Mouse (Mus musculus) heart, embryonic 13.5 days (tissue): ENCODE results near the gene Zfp286. TPM values are rescaled to one million over a fixed set of nuclear protein-coding genes. Genes with fewer than 3 reads are reported as not detected.

Experiments
- ATAC-seq: fragments of 200-750 bp; cut with Nextera tagmentation; 2 replicates; pipeline ENCODE4 v1.8.0; 2017; ENCODE audit warnings: moderate TSS enrichment; ENCODE audit not compliant: insufficient number of reproducible peaks, low FRiP score, low TSS enrichment; ENCODE audit errors: extremely low read depth
- H3K27ac ChIP-seq: fragments of 300-500 bp; sonication (generic); replicated peaks from 2 replicates; pipeline ENCODE4 v1.5.1; 2015; ENCODE audit warnings: moderate library complexity, mild to moderate bottlenecking, inconsistent platforms
- H3K27me3 ChIP-seq: fragments of 300-500 bp; sonication (generic); replicated peaks from 2 replicates; pipeline ENCODE4 v1.6.1; 2015; ENCODE audit warnings: mild to moderate bottlenecking, inconsistent platforms
- H3K36me3 ChIP-seq: fragments of 300-500 bp; sonication (generic); 2 replicates; pipeline ENCODE4 v1.6.1; 2015; ENCODE audit warnings: mild to moderate bottlenecking, inconsistent platforms
- H3K4me1 ChIP-seq: fragments of 300-500 bp; sonication (generic); 2 replicates; pipeline ENCODE4 v1.6.1; 2015; ENCODE audit warnings: inconsistent platforms
- H3K4me2 ChIP-seq: fragments of 300-500 bp; sonication (generic); 2 replicates; pipeline ENCODE4 v1.6.1; 2015; ENCODE audit warnings: inconsistent platforms, mild to moderate bottlenecking, moderate library complexity
- H3K4me3 ChIP-seq: fragments of 300-500 bp; sonication (generic); 2 replicates; pipeline ENCODE4 v1.5.1; 2015; ENCODE audit warnings: moderate library complexity, mild to moderate bottlenecking, inconsistent platforms
- H3K9ac ChIP-seq: fragments of 300-500 bp; sonication (generic); 2 replicates; pipeline ENCODE4 v1.6.1; 2015; ENCODE audit warnings: inconsistent platforms, mild to moderate bottlenecking, moderate library complexity
- H3K9me3 ChIP-seq: fragments of 300-500 bp; sonication (generic); 2 replicates; pipeline ENCODE4 v1.6.1; 2016; ENCODE audit warnings: inconsistent platforms
- WGBS: fragments of 180-500 bp; shearing (Covaris S2); methylation state at CpG from one replicate; pipeline ENCODE4 v1.1.7; 2015; ENCODE audit warnings: mixed read lengths; 5-methylcytosine and 5-hydroxymethylcytosine counted together
- polyA plus RNA-seq: library from polyadenylated mRNA; unstranded; fragments of >200 nt; fragmentation: Nextera tagmentation; extraction: Ambion mirVana; gene quantifications from 2 replicates; pipeline ENCODE4 v1.2.1, GENCODE M21; 2015

The Zfp286 gene
- polyA plus RNA-seq, 1 experiment from 2014 or later, result 9.9 TPM

GRCm38 (mm10) chr11:62746001-62746533 lies 43.2 kb downstream of the Zfp286 start:
- Histone ChIP-seq H3K4me3 (peak overlapping the region; percentile 50), H3K4me1 (0 out of 2 replicates have a peak, but pooled peaks cover 3% of the 10 kb centered on the region), H3K36me3 (no peaks in the 10 kb centered on the region), H3K4me2 (peak overlapping the region; percentile 70), H3K27me3 (peaks cover 48% of the 10 kb centered on the region), H3K9me3 (no peaks in the 10 kb centered on the region), H3K9ac (peak overlapping the region; percentile 53), H3K27ac (no peak overlapping the region)
- ATAC-seq, result no peak
- WGBS, result 3% methylated on average over 27 of the region's 27 CpGs

GRCm38 (mm10) chr11:62744103-62744502 lies 45.2 kb downstream of the Zfp286 start:
- Histone ChIP-seq H3K9me3 (no peaks in the 10 kb centered on the region), H3K4me3 (no peak overlapping the region), H3K4me2 (no peak overlapping the region), H3K36me3 (no peaks in the 10 kb centered on the region), H3K27me3 (peaks cover 33% of the 10 kb centered on the region), H3K9ac (no peak overlapping the region), H3K27ac (no peak overlapping the region), H3K4me1 (0 out of 2 replicates have a peak, but pooled peaks cover 3% of the 10 kb centered on the region)
- 45% methylated on average over 5 of the region's 5 CpGs for WGBS
- no peak for ATAC-seq

DNA sequence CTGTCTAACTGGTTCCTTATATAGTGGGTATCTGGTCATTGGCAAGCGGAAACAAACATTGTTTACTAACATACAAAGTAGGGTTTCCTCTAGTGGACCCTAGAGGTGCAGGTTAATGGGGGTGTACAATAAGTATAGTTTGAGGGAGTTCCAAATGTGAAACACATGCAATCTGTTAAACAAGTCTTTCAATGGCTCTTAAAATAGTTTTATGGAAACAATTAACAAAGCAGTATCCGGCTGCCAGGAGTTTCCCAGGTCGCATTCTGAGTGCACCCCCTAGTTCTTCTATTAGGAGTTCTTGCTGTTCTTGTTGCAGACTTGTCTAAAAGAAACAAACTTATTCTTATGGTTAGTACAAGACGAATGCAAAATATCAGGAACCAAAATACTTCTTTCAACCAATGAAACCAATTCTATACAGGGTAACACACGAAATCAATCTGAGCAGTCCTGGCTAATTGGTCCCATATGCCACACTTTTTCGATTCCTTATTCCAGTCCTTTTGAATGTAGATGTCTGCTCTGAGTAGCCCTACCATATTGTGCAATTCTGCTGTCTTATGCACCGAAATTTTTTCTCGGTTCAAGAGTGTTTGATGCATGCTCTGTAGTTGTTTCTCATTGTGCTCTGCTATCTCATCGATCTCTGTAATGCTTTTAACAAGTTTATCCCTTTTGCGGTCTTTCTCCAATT lies 46.9 kb downstream of the Zfp286 start:
- 72% methylated on average over 10 of the region's 10 CpGs for WGBS
- no peaks in the 10 kb centered on the region for H3K36me3 ChIP-seq
- peaks cover 29% of the 10 kb centered on the region; the same call in 1 of the 2 replicates for H3K27me3 ChIP-seq
- H3K4me3 ChIP-seq, result no peak overlapping the region
- no peak overlapping the region for H3K27ac ChIP-seq
- no peak overlapping the region for H3K4me2 ChIP-seq
- 0 out of 2 replicates have a peak, but pooled peaks cover 3% of the 10 kb centered on the region for H3K4me1 ChIP-seq
- no peak overlapping the region for H3K9ac ChIP-seq
- H3K9me3 ChIP-seq, result no peaks in the 10 kb centered on the region
- ATAC-seq, result no peak

- Histone ChIP-seq H3K27me3 (peaks cover 16% of the 10 kb centered on the region; the same call in 1 of the 2 replicates), H3K9me3 (no peaks in the 10 kb centered on the region), H3K36me3 (no peaks in the 10 kb centered on the region), H3K4me3 (no peak overlapping the region), H3K4me2 (no peak overlapping the region), H3K4me1 (0 out of 2 replicates have a peak, but pooled peaks cover under 1% of the 10 kb centered on the region), H3K27ac (no peak overlapping the region), H3K9ac (no peak overlapping the region)
- ATAC-seq, result no peak
- WGBS, result 70% methylated on average over 2 of the region's 2 CpGs
Measured at GRCm38 (mm10) chr11:62741186-62741585, 48.1 kb downstream of the Zfp286 start.

- 80% methylated on average over 3 of the region's 3 CpGs for WGBS
- Histone ChIP-seq H3K4me3 (no peak overlapping the region), H3K27me3 (0 out of 2 replicates have a peak, but pooled peaks cover 3% of the 10 kb centered on the region), H3K4me1 (peaks cover 11% of the 10 kb centered on the region), H3K36me3 (peaks cover 14% of the 10 kb centered on the region), H3K9me3 (no peaks in the 10 kb centered on the region), H3K27ac (no peak overlapping the region), H3K4me2 (no peak overlapping the region), H3K9ac (no peak overlapping the region)
- ATAC-seq, result no peak
Measured at GRCm38 (mm10) chr11:62732665-62733064, 56.6 kb downstream of the Zfp286 start.

GRCm38 (mm10) chr11:62732022-62732387 lies 57.3 kb downstream of the Zfp286 start:
- Histone ChIP-seq H3K9me3 (no peaks in the 10 kb centered on the region), H3K4me3 (peak overlapping the region; percentile 77), H3K4me1 (peaks cover 11% of the 10 kb centered on the region), H3K36me3 (peaks cover 20% of the 10 kb centered on the region), H3K27ac (no peak overlapping the region), H3K27me3 (0 out of 2 replicates have a peak, but pooled peaks cover 3% of the 10 kb centered on the region), H3K4me2 (peak overlapping the region; percentile 85), H3K9ac (no peak overlapping the region)
- 19% methylated on average over 5 of the region's 5 CpGs for WGBS
- ATAC-seq, result no peak

GRCm38 (mm10) chr11:62731311-62732021 lies 57.8 kb downstream of the Zfp286 start, which contains the start of gene Zfp287:
TSS of gene Zfp287 (minus strand) at chr11:62731905.
- Histone ChIP-seq H3K9ac (peak within 1 kb of the TSS; percentile 82), H3K4me1 (peaks cover 11% of the 10 kb centered on the region), H3K4me3 (peak within 1 kb of the TSS; percentile 77), H3K36me3 (peaks cover 20% of the 10 kb centered on the region), H3K4me2 (peak within 1 kb of the TSS; percentile 85), H3K9me3 (no peaks in the 10 kb centered on the region), H3K27ac (peak within 1 kb of the TSS; percentile 62), H3K27me3 (0 out of 2 replicates have a peak, but pooled peaks cover 3% of the 10 kb centered on the region)
- peak; percentile 73; the same call in 1 of the 2 replicates for ATAC-seq
- WGBS, result under 1% methylated on average over 48 of the region's 48 CpGs

GRCm38 (mm10) chr11:62728276-62728675 lies 61.0 kb downstream of the Zfp286 start:
- no peak overlapping the region for H3K9ac ChIP-seq
- no peaks in the 10 kb centered on the region for H3K9me3 ChIP-seq
- peaks cover 49% of the 10 kb centered on the region for H3K36me3 ChIP-seq
- H3K4me1 ChIP-seq, result peaks cover 19% of the 10 kb centered on the region
- H3K27me3 ChIP-seq, result 0 out of 2 replicates have a peak, but pooled peaks cover 2% of the 10 kb centered on the region
- 74% methylated on average over 8 of the region's 8 CpGs for WGBS
- H3K4me3 ChIP-seq, result no peak overlapping the region
- no peak for ATAC-seq
- no peak overlapping the region for H3K4me2 ChIP-seq
- no peak overlapping the region for H3K27ac ChIP-seq

DNA sequence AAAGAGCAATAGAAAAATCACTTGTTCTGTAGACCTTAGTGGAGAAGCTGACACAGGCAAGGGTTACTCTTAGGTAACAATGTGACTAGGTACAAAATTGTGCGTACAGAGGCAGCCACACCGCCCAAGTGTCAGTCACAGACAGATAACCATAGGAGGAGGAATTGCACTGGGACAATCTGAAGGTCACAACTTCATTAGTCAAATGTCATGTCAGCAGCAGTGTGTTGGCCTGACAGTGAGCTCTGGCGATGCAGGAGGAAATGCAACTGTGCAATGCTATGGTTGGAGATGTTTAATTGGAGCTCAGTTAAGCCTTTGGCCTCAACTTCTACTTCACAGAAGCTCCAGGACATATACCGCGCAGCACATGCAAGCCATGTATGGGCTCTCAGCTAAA lies 78.6 kb downstream of the Zfp286 start:
- 54% methylated on average over 5 of the region's 5 CpGs for WGBS
- no peak for ATAC-seq
- Histone ChIP-seq H3K4me2 (no peak overlapping the region), H3K36me3 (peaks cover 36% of the 10 kb centered on the region), H3K9ac (no peak overlapping the region), H3K4me1 (peaks cover 23% of the 10 kb centered on the region), H3K27me3 (no peaks in the 10 kb centered on the region), H3K27ac (peak overlapping the region; percentile 1; the same call in 1 of the 2 replicates), H3K4me3 (no peak overlapping the region), H3K9me3 (no peaks in the 10 kb centered on the region)

DNA sequence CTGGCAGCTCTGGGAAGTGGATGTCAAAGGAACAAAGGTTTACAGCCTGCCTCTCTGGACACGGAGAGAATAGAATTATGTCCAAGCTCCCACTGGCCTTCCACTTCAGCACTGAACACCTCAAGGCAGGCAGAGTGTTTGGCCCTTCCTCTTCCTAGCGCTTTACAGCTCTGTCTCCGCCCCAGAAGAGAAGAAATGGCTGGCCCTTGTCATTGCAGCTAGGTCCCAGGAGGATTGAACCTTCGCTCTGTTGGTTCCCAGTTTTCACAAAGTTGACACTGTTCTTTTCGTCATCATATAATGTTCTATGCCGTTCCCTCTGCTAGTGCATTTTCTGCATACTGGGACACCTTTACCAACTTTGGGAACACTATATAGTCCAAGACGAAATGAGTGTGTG lies 81.0 kb downstream of the Zfp286 start:
- H3K9ac ChIP-seq, result no peak overlapping the region
- 60% methylated on average over 7 of the region's 7 CpGs for whole genome bisulfite sequencing
- no peak overlapping the region for H3K4me2 ChIP-seq
- peaks cover 16% of the 10 kb centered on the region for H3K36me3 ChIP-seq
- H3K4me3 ChIP-seq, result no peak overlapping the region
- H3K9me3 ChIP-seq, result no peaks in the 10 kb centered on the region
- no peak for ATAC-seq
- H3K4me1 ChIP-seq, result peaks cover 23% of the 10 kb centered on the region
- H3K27ac ChIP-seq, result 0 out of 2 replicates have a peak overlapping the region, but pooled peaks have one; percentile 28
- no peaks in the 10 kb centered on the region for H3K27me3 ChIP-seq

- Histone ChIP-seq H3K36me3 (no peaks in the 10 kb centered on the region), H3K4me3 (no peak overlapping the region), H3K27ac (no peak overlapping the region), H3K4me1 (peaks cover 23% of the 10 kb centered on the region), H3K27me3 (no peaks in the 10 kb centered on the region), H3K9ac (no peak overlapping the region), H3K4me2 (no peak overlapping the region), H3K9me3 (no peaks in the 10 kb centered on the region)
- 77% methylated on average over 2 of the region's 2 CpGs for WGBS
- ATAC-seq, result no peak
Measured at GRCm38 (mm10) chr11:62706141-62706540, 83.1 kb downstream of the Zfp286 start.
